Mouse (Mus musculus) stomach, embryonic 16.5 days (tissue): ENCODE data around the gene Opcml. TPM values are rescaled to one million over a fixed set of nuclear protein-coding genes. Genes with fewer than 3 reads are reported as not detected.
A peak's percentile ranks its signal among the peaks of the same experiment; 100 is the strongest.

Experiments used
- ATAC-seq: fragments of 200-750 bp; cut with Nextera tagmentation; 2 replicates; pipeline ENCODE4 v1.8.0; 2017; ENCODE audit warnings: moderate number of reproducible peaks, moderate TSS enrichment; ENCODE audit not compliant: insufficient read depth, low FRiP score
- H3K27ac ChIP-seq: fragments of 300-500 bp; sonication (generic); 2 replicates; pipeline ENCODE4 v1.5.1; 2014; ENCODE audit warnings: low read length
- H3K27me3 ChIP-seq: fragments of 300-500 bp; sonication (generic); 2 replicates; pipeline ENCODE4 v1.6.1; 2014; ENCODE audit warnings: low read length, control low read depth, mixed read lengths; ENCODE audit not compliant: control insufficient read depth, insufficient read depth
- H3K36me3 ChIP-seq: fragments of 300-500 bp; sonication (generic); 2 replicates; pipeline ENCODE4 v1.6.1; 2014; ENCODE audit warnings: low read length; ENCODE audit not compliant: control insufficient read depth, insufficient read depth
- H3K4me1 ChIP-seq: fragments of 300-500 bp; sonication (generic); 2 replicates; pipeline ENCODE4 v1.6.1; 2014; ENCODE audit warnings: low read length, control low read depth, mixed read lengths; ENCODE audit not compliant: control insufficient read depth, insufficient read depth
- H3K4me2 ChIP-seq: fragments of 300-500 bp; sonication (generic); 2 replicates; pipeline ENCODE4 v1.6.1; 2014; ENCODE audit warnings: low read depth, low read length, mixed read lengths
- H3K4me3 ChIP-seq: fragments of 300-500 bp; sonication (generic); replicated peaks from 2 replicates; pipeline ENCODE4 v1.5.1; 2014; ENCODE audit warnings: mild to moderate bottlenecking, low read length
- H3K9ac ChIP-seq: fragments of 300-500 bp; sonication (generic); 2 replicates; pipeline ENCODE4 v1.6.1; 2014; ENCODE audit warnings: low read length
- H3K9me3 ChIP-seq: fragments of 300-500 bp; sonication (generic); replicated peaks from 2 replicates; pipeline ENCODE4 v1.6.1; 2016; ENCODE audit warnings: low read length, control low read depth; ENCODE audit not compliant: control insufficient read depth
- WGBS: fragments of 180-500 bp; shearing (Covaris S2); extraction: QIAGEN DNeasy Blood & Tissue Kit; methylation state at CpG from one replicate; pipeline ENCODE4 v1.1.7; 2014; 5-methylcytosine and 5-hydroxymethylcytosine counted together
- polyA plus RNA-seq: library from polyadenylated mRNA; unstranded; fragments of >200 nt; fragmentation: Nextera tagmentation; extraction: Ambion mirVana; gene quantifications from 2 replicates; pipeline ENCODE4 v1.2.1, GENCODE M21; 2015

Gene Opcml
- polyA plus RNA-seq, 1 experiment from 2014 or later = 2.8 TPM

DNA sequence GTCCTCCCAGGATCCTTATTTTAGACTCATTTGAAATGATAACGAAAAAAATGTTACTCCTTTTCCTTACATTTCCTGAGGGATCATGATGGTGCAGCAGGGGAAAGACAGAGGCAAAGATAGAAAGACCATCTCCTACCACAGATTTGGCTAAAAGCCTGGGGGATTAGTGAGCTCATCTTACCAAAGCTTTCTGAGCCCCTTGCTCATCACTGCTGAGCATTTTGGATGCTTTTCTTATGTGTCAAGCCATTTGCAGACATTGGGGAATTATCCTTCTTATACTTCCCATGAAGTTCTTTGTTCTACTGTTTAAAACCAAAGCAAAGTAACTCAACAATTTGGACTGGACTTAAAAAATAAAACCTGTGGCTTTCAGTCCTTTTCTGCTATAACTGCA lies 30.6 kb downstream of the Opcml start:
- H3K36me3 ChIP-seq = no peaks in the 10 kb centered on the region
- H3K4me3 ChIP-seq = no peak overlapping the region
- no peaks in the 10 kb centered on the region for H3K9me3 ChIP-seq
- no peak overlapping the region for H3K27ac ChIP-seq
- no peak for ATAC-seq
- H3K27me3 ChIP-seq = no peaks in the 10 kb centered on the region
- H3K9ac ChIP-seq = no peak overlapping the region
- WGBS = 58% methylated on average over 1 of the region's 1 CpGs
- no peaks in the 10 kb centered on the region for H3K4me1 ChIP-seq
- H3K4me2 ChIP-seq = no peak overlapping the region

DNA sequence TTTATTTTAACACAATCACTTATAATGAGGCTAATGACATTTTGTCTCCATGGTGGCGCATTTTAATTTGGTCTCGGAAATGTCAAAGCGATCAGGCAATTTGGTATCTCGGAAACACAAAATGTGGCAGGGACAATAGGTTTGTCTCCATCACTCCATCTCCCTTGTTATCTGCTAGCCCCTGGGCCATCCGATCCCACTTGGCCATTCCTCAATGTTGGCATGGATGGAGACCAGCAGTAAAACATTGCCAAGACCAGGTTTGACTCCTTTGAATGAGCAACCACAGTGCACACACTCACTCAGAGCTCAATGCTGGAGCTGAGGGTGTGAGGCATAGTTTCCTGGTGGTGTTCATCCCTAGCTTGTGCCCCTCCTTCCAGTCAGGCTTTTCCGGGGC lies 32.1 kb downstream of the Opcml start:
- WGBS = 93% methylated on average over 6 of the region's 6 CpGs
- Histone ChIP-seq H3K27ac (no peak overlapping the region), H3K9me3 (no peaks in the 10 kb centered on the region), H3K9ac (no peak overlapping the region), H3K4me1 (no peaks in the 10 kb centered on the region), H3K4me3 (no peak overlapping the region), H3K36me3 (no peaks in the 10 kb centered on the region), H3K27me3 (no peaks in the 10 kb centered on the region), H3K4me2 (no peak overlapping the region)
- ATAC-seq = no peak

DNA sequence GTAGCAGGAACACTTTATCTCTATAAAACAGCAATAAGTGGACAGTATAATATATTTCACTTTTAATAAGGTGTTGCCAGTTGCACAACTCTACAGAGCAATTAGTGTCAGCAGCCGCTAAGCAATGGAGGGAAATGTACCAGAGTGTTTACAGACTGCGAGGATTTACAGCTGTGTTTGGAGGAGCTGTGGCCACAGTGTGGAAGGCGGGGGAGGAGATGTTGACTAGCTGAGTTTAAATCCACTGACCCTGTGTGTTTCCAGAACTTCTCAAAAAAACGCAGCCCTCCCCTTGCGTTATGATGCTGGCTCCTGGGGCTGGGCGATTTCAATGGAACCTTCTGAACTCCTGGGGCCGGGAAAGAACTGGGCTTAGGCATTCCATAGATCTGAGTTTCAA lies 33.8 kb downstream of the Opcml start:
- Histone ChIP-seq H3K9ac (no peak overlapping the region), H3K4me1 (no peaks in the 10 kb centered on the region), H3K4me3 (no peak overlapping the region), H3K27me3 (no peaks in the 10 kb centered on the region), H3K9me3 (no peaks in the 10 kb centered on the region), H3K27ac (no peak overlapping the region; the same call in 1 of the 2 replicates), H3K4me2 (no peak overlapping the region), H3K36me3 (no peaks in the 10 kb centered on the region)
- ATAC-seq = peak; percentile 60; the same call in 1 of the 2 replicates
- 28% methylated on average over 7 of the region's 7 CpGs for WGBS

DNA sequence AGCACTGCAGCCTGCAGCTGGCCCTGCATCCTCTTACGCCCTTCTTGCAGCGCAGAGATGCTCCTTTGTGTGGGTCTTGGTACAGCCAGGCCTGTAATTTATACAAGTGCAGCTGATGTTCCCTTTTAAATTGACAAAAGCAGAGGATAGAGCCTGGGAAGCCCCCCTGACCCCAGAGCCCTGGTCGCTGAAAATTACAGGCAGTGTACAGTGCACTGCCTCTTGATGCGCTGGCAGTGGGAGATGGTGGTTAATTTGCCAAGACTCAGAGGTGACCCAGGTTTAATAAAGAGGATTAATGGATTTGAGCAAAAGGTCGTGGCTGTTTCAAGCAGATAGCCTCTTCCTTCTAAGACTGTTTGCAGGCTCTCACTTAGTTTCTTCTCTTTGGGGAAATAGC lies 39.9 kb downstream of the Opcml start:
- ATAC-seq = no peak
- 52% methylated on average over 5 of the region's 5 CpGs for WGBS

DNA sequence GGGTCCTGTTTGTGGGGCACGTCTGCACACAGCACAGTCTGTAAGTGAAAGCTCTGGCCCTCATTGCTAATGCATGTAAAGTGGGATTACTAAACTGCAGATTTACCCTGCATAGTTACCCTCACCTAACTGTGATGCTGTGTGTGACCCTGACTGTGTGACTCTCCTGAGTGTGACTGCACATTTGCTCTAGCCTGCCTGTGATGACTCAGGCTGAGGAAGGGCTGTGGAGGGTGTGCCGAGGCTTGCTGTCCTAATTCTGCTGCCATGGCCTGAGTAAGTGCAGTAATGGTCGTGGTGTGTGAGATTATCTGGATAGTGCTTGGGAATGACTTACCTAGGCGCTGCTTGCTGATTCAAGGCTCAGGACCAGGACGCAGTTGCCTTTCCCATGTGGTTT lies 52.2 kb downstream of the Opcml start:
- Histone ChIP-seq H3K36me3 (no peaks in the 10 kb centered on the region), H3K9ac (no peak overlapping the region), H3K4me3 (no peak overlapping the region), H3K9me3 (no peaks in the 10 kb centered on the region), H3K4me2 (no peak overlapping the region), H3K27me3 (no peaks in the 10 kb centered on the region), H3K4me1 (no peaks in the 10 kb centered on the region), H3K27ac (no peak overlapping the region)
- 77% methylated on average over 5 of the region's 5 CpGs for WGBS
- no peak for ATAC-seq

More for the DNA sequence above, 39.9 kb downstream of the Opcml start:
- H3K27me3 ChIP-seq = no peaks in the 10 kb centered on the region
- no peak overlapping the region for H3K9ac ChIP-seq
- H3K4me2 ChIP-seq = no peak overlapping the region
- no peak overlapping the region for H3K4me3 ChIP-seq
- H3K27ac ChIP-seq = no peak overlapping the region
- no peaks in the 10 kb centered on the region for H3K36me3 ChIP-seq
- H3K4me1 ChIP-seq = no peaks in the 10 kb centered on the region
- no peaks in the 10 kb centered on the region for H3K9me3 ChIP-seq

DNA sequence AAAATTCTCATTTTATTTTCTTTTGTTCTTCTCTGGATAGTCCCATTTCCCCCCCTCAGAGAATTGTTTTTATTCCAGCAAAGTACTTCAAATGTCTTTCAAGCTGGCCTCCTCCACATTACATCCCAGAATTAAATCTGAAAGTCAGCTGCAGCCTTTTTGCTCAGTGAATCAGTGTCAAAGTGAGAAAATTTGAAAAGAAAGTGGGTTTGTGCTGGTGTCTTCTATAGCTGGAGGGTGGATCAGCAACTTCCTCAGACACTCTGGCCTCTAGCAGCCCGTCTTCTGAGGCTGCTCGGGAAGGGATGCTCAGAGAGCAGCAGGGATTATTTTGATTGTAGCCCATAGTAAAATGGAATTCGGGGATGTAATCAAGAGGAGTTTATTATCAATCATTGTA lies 81.0 kb downstream of the Opcml start:
- no peaks in the 10 kb centered on the region for H3K9me3 ChIP-seq
- ATAC-seq = no peak
- no peaks in the 10 kb centered on the region for H3K27me3 ChIP-seq
- no peak overlapping the region for H3K4me2 ChIP-seq
- H3K4me3 ChIP-seq = no peak overlapping the region
- H3K4me1 ChIP-seq = no peaks in the 10 kb centered on the region
- WGBS = 55% methylated on average over 3 of the region's 3 CpGs
- H3K27ac ChIP-seq = no peak overlapping the region
- no peak overlapping the region for H3K9ac ChIP-seq
- no peaks in the 10 kb centered on the region for H3K36me3 ChIP-seq

DNA sequence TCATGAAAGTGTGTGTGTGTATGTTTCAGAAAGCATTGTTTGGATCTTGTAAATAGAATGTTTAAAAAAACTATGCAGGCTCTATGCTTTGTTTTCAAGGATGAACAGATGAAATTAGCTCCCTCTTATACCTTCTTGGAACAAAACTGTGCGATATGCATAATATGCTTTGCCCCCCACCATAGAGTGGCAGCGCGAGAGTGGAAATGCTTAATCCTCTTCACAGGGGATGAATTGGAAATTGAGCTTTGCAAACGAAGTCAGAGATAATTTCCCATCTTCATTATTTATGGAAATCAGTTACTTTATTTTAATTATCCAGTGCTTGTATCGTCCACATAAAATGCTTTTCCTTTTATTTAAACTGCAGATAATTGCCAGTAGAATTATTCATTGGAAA lies 99.1 kb downstream of the Opcml start:
- 77% methylated on average over 5 of the region's 5 CpGs for WGBS
- H3K4me1 ChIP-seq = no peaks in the 10 kb centered on the region

DNA sequence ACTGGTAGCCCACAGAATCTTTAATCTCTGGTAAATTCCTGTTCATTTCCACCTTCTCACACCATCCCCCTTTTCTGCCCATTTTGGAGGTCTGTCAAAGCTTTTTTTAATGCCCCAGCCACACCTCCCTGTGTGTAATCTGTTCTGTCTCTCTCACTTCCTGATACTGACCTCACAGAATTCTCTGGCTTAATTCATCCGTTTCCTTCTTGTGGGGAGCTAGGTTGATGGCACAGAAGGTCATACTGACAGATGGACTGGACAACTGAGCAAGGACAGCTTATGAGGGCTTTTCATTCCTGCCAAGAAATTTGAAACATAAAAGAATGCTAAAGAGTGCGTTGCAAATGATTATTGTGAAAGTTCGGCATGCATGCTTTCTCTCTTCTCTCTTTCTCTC lies 126.7 kb downstream of the Opcml start:
- Histone ChIP-seq H3K4me3 (no peak overlapping the region), H3K4me1 (no peaks in the 10 kb centered on the region), H3K4me2 (no peak overlapping the region), H3K27ac (no peak overlapping the region), H3K36me3 (no peaks in the 10 kb centered on the region), H3K9me3 (no peaks in the 10 kb centered on the region), H3K9ac (no peak overlapping the region), H3K27me3 (no peaks in the 10 kb centered on the region)
- WGBS = 45% methylated on average over 3 of the region's 3 CpGs
- no peak for ATAC-seq

More for the DNA sequence above, 99.1 kb downstream of the Opcml start:
- no peak overlapping the region for H3K9ac ChIP-seq
- ATAC-seq = no peak
- no peaks in the 10 kb centered on the region for H3K27me3 ChIP-seq
- H3K4me3 ChIP-seq = no peak overlapping the region
- no peaks in the 10 kb centered on the region for H3K9me3 ChIP-seq
- no peaks in the 10 kb centered on the region for H3K36me3 ChIP-seq
- no peak overlapping the region for H3K4me2 ChIP-seq
- no peak overlapping the region for H3K27ac ChIP-seq

DNA sequence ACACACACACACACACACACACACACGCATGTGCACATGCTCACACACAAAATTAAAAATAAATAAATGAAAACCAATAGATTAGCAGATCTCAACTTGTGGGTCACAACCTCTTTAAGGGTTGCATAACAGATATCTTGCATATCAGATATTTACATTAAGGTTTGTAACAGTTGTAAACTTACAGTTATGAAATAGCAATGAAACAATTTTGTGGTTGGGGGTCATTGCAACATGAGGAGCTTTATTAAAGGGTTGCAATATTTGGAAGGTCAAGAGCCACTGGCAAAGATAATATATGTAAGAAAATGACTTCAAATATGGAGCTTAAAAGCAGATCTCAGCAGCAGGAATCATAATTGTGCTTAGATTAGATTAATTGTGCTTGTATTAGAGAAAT lies 132.9 kb downstream of the Opcml start:
- no peaks in the 10 kb centered on the region for H3K36me3 ChIP-seq
- no peak overlapping the region for H3K27ac ChIP-seq
- WGBS = 74% methylated on average over 1 of the region's 1 CpGs
- H3K4me2 ChIP-seq = no peak overlapping the region
- no peaks in the 10 kb centered on the region for H3K4me1 ChIP-seq
- ATAC-seq = no peak
- H3K27me3 ChIP-seq = no peaks in the 10 kb centered on the region
- no peak overlapping the region for H3K4me3 ChIP-seq
- H3K9ac ChIP-seq = no peak overlapping the region
- H3K9me3 ChIP-seq = no peaks in the 10 kb centered on the region
